Mouse (Mus musculus) E14TG2a.4 (cell line): Measurements from ENCODE around the gene Gm4491.

ENCODE experiments used
- CTCF ChIP-seq: conservative IDR thresholded peaks from 2 replicates; pipeline ENCODE4 v1.5.1; 2014; ENCODE audit warnings: low read length
- NANOG ChIP-seq: IDR thresholded peaks from 2 replicates; pipeline ENCODE4 v1.6.1; 2014; ENCODE audit warnings: borderline replicate concordance, low read length, mixed read lengths
- POU5F1 ChIP-seq: IDR thresholded peaks from 2 replicates; pipeline ENCODE4 v1.6.1; 2014; ENCODE audit warnings: low read length, borderline replicate concordance

- TF ChIP-seq CTCF, result no peak
- TF ChIP-seq NANOG, result no peak
- no peak for TF ChIP-seq POU5F1
These were observed 49.6 kb downstream of the Gm4491 start for GRCm38 (mm10) chr14:57066053-57066452.
